Mouse (Mus musculus): ENCODE measurements at regions not wholly inside any gene's neighbourhood (a gene's known extent, or its start where the extent isn't known, plus 50 kb on each side); places are given as distances from the start of the nearest gene placed in this dataset.

DNA sequence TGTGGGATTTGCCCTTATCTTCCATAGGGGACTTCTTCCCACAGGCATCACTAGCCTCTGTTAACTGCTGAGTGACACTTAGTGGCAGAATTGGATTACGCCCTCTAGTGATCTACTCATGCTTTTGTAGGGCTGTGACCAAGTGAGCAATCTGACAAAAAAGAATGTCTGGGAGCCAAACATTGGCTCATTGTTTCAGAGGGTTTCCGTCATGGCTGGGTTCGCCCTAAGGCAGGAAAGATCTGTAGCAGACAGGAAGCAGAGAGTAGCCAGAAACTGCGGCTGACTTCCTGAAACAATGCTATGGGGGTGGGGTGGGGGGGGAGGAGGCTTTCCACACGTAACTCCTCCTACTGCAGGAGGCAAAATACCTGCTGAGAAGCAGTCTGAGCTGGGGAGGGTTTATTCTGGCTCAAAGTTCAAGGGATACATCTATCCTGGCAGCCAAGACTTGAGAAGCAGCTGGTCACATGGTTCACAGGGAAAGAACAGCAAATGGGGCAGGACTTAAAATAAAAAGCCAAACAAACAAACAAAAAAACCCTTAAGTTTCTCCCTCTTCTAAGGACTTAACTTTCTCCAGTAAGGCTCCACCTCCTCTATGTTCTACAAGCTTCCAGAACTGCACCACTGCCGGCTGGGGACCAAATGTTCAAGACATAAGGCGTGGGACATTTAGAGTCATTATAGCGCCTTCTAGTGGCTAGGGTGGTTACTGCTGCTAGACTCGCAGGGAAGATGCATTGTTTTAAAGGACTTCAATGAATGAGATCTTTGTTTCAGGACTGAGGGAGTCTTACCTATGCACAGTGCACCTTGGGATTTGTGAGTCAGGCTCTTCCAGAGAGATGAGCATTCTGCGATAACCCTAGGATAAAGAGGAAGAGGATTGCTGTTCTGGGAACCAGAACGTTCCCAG, 281.8 kb upstream of the Eef2kmt start:
- CTCF ChIA-PET = no interaction called here

DNA sequence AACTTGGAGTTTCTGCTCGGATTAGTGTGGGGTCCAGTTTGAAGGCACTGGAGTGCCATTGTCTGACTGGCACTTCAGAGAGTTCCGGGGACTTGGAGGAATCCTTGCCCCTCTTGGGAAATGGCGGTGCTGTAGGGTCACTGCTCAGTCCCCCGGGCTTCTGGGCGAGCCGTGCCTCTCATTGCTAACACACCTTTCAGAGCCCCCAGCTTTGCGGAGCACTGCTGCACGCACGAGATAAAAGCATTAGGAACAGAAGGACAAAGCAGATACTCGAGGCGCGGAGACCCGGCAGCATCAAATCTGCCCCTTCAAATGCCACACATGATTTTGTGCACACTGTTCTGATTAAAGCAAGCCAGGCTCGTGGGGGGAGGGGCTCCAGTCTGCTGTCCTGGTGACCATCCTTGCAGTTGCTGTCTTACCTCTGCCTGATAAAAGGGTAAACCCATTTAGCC, 280.8 kb upstream of the Eef2kmt start:
- CTCF ChIA-PET = no interaction called here

GRCm38 (mm10) chr16:5535414-5535813, 279.6 kb upstream of the Eef2kmt start:
- CTCF ChIA-PET = no interaction called here

GRCm38 (mm10) chr16:5534862-5535261, 279.1 kb upstream of the Eef2kmt start:
- CTCF ChIA-PET = no interaction called here

DNA sequence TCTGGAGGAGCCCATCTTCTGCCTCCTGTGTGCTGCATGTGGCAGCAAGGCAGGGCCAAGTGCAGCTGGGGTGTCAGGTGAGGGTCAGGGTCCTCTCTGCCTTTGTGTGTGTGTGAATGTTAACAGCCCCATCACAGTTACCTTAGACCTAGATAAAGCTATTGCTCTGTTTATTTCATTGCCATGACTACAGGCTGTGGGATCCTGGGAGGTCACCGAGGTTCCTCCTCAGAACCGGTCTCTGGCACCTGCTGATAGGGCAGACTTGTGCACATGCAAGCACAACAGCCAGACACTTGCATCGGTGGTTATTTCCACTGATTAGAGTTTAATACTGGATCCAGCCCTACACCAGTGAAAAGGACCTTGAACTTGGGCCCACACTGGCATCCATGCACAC, 278.6 kb upstream of the Eef2kmt start:
- CTCF ChIA-PET = no interaction called here

DNA sequence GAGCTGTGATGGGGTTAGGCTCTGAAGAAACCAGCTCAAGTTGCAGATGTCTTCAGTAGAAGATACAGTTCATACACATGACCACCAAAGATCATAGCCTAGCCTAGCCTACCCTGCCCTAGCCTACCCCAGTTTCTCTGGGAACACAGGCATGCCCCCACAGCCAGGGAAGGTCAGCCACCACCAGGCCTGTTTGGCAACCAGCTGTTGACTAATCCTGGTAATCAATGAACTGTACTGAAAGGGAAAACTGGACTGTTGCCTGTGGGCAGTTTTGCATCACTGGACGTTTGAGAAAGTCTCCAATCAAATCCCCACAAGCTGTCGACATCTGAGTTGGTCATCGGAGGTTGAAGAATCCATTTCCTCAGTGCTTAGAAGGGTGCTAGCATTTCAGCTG, 276.5 kb upstream of the Eef2kmt start:
- CTCF ChIA-PET = no interaction called here

DNA sequence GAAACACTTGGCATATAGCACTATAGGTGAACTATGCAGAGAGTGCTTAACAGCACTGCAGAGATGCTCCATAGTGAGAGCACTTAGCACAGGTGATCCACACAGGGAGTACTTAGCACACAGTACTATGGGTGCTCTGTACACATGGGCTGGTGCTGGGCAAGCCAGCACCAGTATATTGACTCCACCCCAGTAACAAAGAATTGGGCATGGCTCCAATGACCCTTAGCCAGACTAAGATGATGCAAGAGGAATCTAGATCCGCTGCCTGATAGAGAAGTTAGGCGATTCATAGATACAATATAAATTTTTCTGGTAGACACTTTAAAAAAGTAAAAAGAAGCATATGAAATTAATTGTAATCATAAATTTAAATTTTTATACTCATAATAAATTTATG, 274.0 kb upstream of the Eef2kmt start:
- CTCF ChIA-PET = no interaction called here

GRCm38 (mm10) chr16:5527936-5528335, 272.2 kb upstream of the Eef2kmt start:
- CTCF ChIA-PET = no interaction called here

- CTCF ChIA-PET = no interaction called here
Observed at GRCm38 (mm10) chr16:5524375-5524774, 268.6 kb upstream of the Eef2kmt start.

GRCm38 (mm10) chr16:5523402-5524021, 267.7 kb upstream of the Eef2kmt start:
- CTCF ChIA-PET = no interaction called here

DNA sequence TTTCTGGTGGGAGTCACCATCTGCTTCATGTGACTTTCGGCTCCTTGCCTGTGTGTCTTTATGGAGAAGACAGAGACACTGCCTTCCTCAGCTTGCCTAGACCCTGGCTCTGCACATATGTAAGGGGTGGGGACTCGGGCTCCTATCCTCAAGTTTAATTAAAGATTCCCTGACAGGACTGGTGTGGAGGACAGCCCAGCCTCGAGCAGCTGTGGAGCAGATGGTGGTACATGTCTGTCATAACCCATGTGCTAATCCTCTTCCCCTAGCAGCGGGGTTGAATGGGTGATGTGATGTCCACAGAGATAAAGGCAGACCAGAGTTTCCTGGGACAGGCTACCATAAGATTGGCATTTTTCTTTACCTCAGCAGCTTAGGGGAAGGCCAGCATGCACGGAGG, 262.0 kb upstream of the Eef2kmt start:
- CTCF ChIA-PET = no interaction called here

DNA sequence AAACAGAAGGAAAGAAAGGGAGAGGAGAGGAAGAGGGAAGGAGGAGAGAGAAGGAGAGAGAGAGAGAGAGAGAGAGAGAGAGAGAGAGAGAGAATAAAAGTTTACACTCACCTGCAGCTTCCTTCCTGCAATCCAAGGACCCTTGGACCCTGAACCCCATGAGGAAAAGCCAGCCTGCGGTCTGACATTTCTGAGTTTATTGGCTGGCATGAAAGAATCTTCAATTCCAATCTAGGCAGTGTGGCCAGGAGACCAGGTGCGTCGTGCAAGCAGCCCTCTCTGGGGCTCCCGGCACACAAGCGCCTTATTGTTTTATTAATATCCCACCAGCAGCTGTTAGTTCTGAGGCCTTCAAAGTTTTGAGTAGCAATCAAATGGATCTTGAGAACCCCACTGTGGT, 260.1 kb upstream of the Eef2kmt start:
- CTCF ChIA-PET = no interaction called here

DNA sequence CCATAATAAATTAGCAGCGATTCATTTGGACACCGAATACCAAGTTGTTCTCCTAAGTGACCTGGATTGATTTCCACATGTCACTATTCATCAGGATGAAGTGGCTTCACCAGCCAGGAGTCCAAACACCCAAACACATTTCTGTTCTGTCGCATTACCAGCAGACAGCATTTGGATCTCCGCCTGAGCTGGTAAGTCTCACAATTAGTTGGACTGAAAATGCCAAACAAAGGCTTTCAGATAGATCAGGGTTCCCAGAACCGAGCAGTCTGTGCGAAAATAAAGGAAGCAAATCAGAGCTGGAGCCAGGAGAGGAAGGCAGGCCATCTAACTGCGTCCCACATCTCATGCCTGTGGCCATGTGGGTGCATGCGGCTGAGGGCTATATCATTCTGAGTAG, 251.5 kb upstream of the Eef2kmt start:
- CTCF ChIA-PET = no interaction called here

DNA sequence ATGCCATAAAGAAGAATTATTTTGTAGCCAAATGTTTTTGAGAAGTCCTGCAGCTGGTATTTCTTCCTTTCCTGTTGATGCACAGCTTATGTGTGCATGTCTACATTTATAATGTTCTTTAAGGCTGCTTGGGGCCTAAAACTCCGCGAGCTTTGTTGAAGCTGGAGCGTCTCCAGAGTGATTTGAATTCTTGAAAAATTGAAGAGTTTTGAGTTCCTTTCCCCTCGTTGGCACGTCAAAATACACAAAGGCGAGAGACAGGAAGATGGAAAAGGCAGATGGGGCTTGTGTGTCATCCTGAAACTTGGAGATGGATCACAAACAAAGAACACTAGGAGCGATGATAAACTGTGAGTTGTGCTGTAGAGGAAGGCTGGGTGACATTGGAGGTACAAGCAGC, 246.2 kb upstream of the Eef2kmt start:
- CTCF ChIA-PET = no interaction called here

DNA sequence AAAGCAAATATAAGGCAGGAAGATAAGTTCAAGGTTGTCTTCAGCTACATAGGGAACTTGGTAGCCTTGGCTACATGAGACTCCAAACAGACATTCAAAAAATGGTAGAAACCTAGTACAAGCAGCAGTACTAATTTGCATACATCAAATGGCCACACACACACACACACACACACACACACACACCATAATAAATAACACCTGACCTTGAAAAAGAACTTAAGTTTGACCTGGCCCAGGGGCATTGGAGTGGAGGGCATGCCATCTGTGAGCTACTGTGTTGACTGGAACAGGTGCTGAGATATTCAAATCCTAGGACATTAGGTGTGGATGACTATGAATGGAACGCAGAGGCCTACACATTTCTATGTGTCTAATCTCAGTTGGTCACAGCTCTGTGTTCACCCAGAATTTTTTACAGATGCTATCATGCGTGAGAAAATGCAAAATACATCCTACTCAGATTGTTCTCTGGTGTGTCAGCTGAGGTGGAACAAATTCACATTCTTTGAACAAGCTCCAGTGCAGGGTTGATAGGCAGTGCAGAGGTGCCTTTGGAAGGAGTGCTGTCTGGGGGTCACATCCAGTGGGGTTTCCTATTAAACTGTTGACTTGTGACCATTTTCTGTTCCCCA, 240.4 kb upstream of the Eef2kmt start:
- CTCF ChIA-PET = no interaction called here

- CTCF ChIA-PET = no interaction called here
Observed at GRCm38 (mm10) chr16:5493352-5493751, 237.6 kb upstream of the Eef2kmt start.

DNA sequence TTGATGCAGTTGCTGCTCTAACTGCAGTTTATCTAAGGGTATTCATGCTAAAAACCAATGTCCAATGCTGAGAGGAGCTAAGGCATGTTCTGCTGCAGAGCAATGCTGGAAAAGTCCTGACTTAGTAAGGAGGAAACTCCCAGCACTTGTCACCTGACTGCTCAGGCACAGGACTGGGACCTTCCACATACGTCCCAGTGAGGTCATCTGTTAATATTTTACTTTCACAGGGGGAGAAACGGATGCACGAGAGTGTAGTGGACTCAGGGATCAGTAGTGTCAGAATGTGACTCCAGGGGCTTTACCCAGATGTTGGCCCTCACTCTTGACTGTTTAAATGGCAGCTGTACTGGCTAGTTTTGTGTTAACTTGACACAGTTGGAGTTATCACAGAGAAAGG, 231.5 kb upstream of the Eef2kmt start:
- CTCF ChIA-PET = no interaction called here

- CTCF ChIA-PET = no interaction called here
Observed at GRCm38 (mm10) chr16:5483337-5483736, 227.6 kb upstream of the Eef2kmt start.

GRCm38 (mm10) chr16:5480148-5480547, 224.4 kb upstream of the Eef2kmt start:
- CTCF ChIA-PET = no interaction called here

DNA sequence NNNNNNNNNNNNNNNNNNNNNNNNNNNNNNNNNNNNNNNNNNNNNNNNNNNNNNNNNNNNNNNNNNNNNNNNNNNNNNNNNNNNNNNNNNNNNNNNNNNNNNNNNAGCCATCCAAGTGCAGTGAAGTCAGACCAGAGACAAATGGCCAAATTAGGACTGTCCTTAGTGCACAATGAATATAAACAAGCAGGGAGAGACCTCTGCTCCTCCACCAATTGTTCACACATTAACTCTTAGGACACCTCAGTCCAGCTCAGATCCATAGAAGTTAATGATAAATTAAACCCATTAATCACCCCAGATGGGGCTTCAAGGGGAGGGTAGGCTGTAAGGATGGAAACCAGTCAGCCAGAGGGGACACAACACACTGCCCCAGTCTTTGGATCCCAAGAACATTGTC, 223.2 kb upstream of the Eef2kmt start:
- CTCF ChIA-PET = no interaction called here

GRCm38 (mm10) chr16:5471321-5471720, 215.5 kb upstream of the Eef2kmt start:
- CTCF ChIA-PET = no interaction called here

DNA sequence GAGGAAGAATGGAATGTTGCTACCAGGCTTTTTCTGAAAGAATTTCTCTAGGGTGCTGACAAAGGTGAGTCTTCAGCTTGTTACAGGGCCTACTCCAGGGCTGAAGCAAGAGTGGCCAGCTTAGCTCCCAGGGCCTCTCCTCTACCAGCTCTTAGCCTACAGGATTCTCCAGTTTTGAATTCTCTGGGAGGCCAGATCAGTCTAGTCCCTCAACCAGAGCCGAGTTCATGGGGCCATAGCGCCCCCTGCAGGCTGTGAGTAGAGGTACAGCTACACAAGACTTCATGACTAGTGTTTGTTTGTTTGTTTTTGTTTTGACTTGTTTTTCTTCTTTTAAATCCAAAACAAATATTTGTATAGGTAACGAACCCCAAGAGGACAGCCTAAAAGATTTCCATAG, 211.8 kb upstream of the Eef2kmt start:
- CTCF ChIA-PET = no interaction called here

- CTCF ChIA-PET = no interaction called here
Observed at GRCm38 (mm10) chr16:5466760-5467159, 211.0 kb upstream of the Eef2kmt start.
